Mouse (Mus musculus): ENCODE data around the gene Gxylt2. TPM values are rescaled to one million over a fixed set of nuclear protein-coding genes. Genes with fewer than 3 reads are reported as not detected.

Gene Gxylt2
- polyA plus RNA-seq, 1 experiment from 2014 or later = 0.13 TPM

- Histone ChIP-seq H3K27ac (no peak overlapping the region), H3K4me3 (replicated peaks) (no peak overlapping the region), H3K4me1 (replicated peaks) (no peaks in the 10 kb centered on the region), H3K4me2 (no peak overlapping the region), H3K27me3 (no peaks in the 10 kb centered on the region), H3K9ac (no peak overlapping the region), H3K9me3 (replicated peaks) (no peaks in the 10 kb centered on the region), H3K36me3 (no peaks in the 10 kb centered on the region)
- DNase-seq = no peak
- ATAC-seq (ENCODE audit: low read depth) = no peak
- 46% methylated on average over 2 of the region's 2 CpGs for WGBS (ENCODE audit: insufficient replicate concordance)
Observed at GRCm38 (mm10) chr6:100686341-100686740, 18.2 kb upstream of the Gxylt2 start.

GRCm38 (mm10) chr6:100699986-100700385 is 4.5 kb upstream of the Gxylt2 start:
- H3K9ac ChIP-seq = no peak overlapping the region
- no peak for DNase-seq
- H3K4me2 ChIP-seq = no peak overlapping the region
- WGBS (ENCODE audit: insufficient replicate concordance) = 75% methylated on average over 5 of the region's 5 CpGs
- H3K4me3 ChIP-seq (replicated peaks) = no peak overlapping the region
- no peak for ATAC-seq (ENCODE audit: low read depth)
- H3K27ac ChIP-seq = no peak overlapping the region
- H3K27me3 ChIP-seq = peaks cover 21% of the 10 kb centered on the region
- H3K9me3 ChIP-seq (replicated peaks) = no peaks in the 10 kb centered on the region
- H3K36me3 ChIP-seq = no peaks in the 10 kb centered on the region
- H3K4me1 ChIP-seq (replicated peaks) = no peaks in the 10 kb centered on the region

- 72% methylated on average over 5 of the region's 5 CpGs for WGBS (ENCODE audit: insufficient replicate concordance)
- Histone ChIP-seq H3K27me3 (peaks cover 28% of the 10 kb centered on the region), H3K4me3 (replicated peaks) (no peak overlapping the region), H3K4me2 (no peak overlapping the region), H3K4me1 (replicated peaks) (peaks cover 4% of the 10 kb centered on the region), H3K9me3 (replicated peaks) (no peaks in the 10 kb centered on the region), H3K27ac (no peak overlapping the region), H3K36me3 (no peaks in the 10 kb centered on the region), H3K9ac (no peak overlapping the region)
- ATAC-seq (ENCODE audit: low read depth) = no peak
- DNase-seq = no peak
Observed at GRCm38 (mm10) chr6:100700774-100701173, 3.8 kb upstream of the Gxylt2 start.

- peaks cover 4% of the 10 kb centered on the region for H3K4me1 ChIP-seq (replicated peaks)
- H3K36me3 ChIP-seq = no peaks in the 10 kb centered on the region
- no peak overlapping the region for H3K27ac ChIP-seq
- peak overlapping the region; percentile 65 for H3K4me2 ChIP-seq
- 35% methylated on average over 8 of the region's 8 CpGs for WGBS (ENCODE audit: insufficient replicate concordance)
- H3K4me3 ChIP-seq (replicated peaks) = peak overlapping the region; percentile 52
- DNase-seq (no peak), ATAC-seq (ENCODE audit: low read depth) (no peak)
- no peak overlapping the region for H3K9ac ChIP-seq
- no peaks in the 10 kb centered on the region for H3K9me3 ChIP-seq (replicated peaks)
- peaks cover 36% of the 10 kb centered on the region for H3K27me3 ChIP-seq
Observed at GRCm38 (mm10) chr6:100704197-100704573, 349 bp upstream of the Gxylt2 start.

GRCm38 (mm10) chr6:100705366-100705811 is 855 bp downstream of the Gxylt2 start:
- DNase-seq (no peak), ATAC-seq (ENCODE audit: low read depth) (no peak)
- Histone ChIP-seq H3K36me3 (no peaks in the 10 kb centered on the region), H3K9me3 (replicated peaks) (no peaks in the 10 kb centered on the region), H3K4me1 (replicated peaks) (peaks cover 4% of the 10 kb centered on the region), H3K4me2 (peak overlapping the region; percentile 65), H3K4me3 (replicated peaks) (peak overlapping the region; percentile 52), H3K9ac (no peak overlapping the region), H3K27ac (no peak overlapping the region), H3K27me3 (peaks cover 36% of the 10 kb centered on the region)
- WGBS (ENCODE audit: insufficient replicate concordance) = 3% methylated on average over 15 of the region's 15 CpGs

- Histone ChIP-seq H3K4me3 (replicated peaks) (no peak overlapping the region), H3K27me3 (peaks cover 36% of the 10 kb centered on the region), H3K9me3 (replicated peaks) (no peaks in the 10 kb centered on the region), H3K4me2 (no peak overlapping the region), H3K27ac (no peak overlapping the region), H3K9ac (no peak overlapping the region), H3K4me1 (replicated peaks) (peaks cover 4% of the 10 kb centered on the region), H3K36me3 (no peaks in the 10 kb centered on the region)
- DNase-seq (no peak), ATAC-seq (ENCODE audit: low read depth) (no peak)
- 45% methylated on average over 6 of the region's 6 CpGs for WGBS (ENCODE audit: insufficient replicate concordance)
Observed at GRCm38 (mm10) chr6:100706861-100707260, 2.3 kb downstream of the Gxylt2 start.

- no peak for ATAC-seq (ENCODE audit: low read depth)
- no peaks in the 10 kb centered on the region for H3K36me3 ChIP-seq
- no peak for DNase-seq
- 26% methylated on average over 7 of the region's 7 CpGs for WGBS (ENCODE audit: insufficient replicate concordance)
- H3K4me1 ChIP-seq (replicated peaks) = peaks cover 4% of the 10 kb centered on the region
- no peaks in the 10 kb centered on the region for H3K9me3 ChIP-seq (replicated peaks)
- no peak overlapping the region for H3K27ac ChIP-seq
- no peak overlapping the region for H3K4me3 ChIP-seq (replicated peaks)
- no peak overlapping the region for H3K4me2 ChIP-seq
- H3K9ac ChIP-seq = no peak overlapping the region
- H3K27me3 ChIP-seq = peaks cover 36% of the 10 kb centered on the region
Observed at GRCm38 (mm10) chr6:100707557-100707956, 3.0 kb downstream of the Gxylt2 start.

GRCm38 (mm10) chr6:100708248-100708647 is 3.7 kb downstream of the Gxylt2 start:
- Histone ChIP-seq H3K27me3 (peaks cover 33% of the 10 kb centered on the region), H3K36me3 (no peaks in the 10 kb centered on the region), H3K27ac (no peak overlapping the region), H3K4me1 (replicated peaks) (peaks cover 4% of the 10 kb centered on the region), H3K9ac (no peak overlapping the region), H3K4me2 (no peak overlapping the region), H3K9me3 (replicated peaks) (no peaks in the 10 kb centered on the region), H3K4me3 (replicated peaks) (no peak overlapping the region)
- ATAC-seq (ENCODE audit: low read depth) (no peak), DNase-seq (no peak)
- 15% methylated on average over 1 of the region's 1 CpGs for WGBS (ENCODE audit: insufficient replicate concordance)

- H3K4me1 ChIP-seq (replicated peaks) = peaks cover 4% of the 10 kb centered on the region
- 63% methylated on average over 9 of the region's 9 CpGs for WGBS (ENCODE audit: insufficient replicate concordance)
- DNase-seq (no peak), ATAC-seq (ENCODE audit: low read depth) (no peak)
- no peak overlapping the region for H3K27ac ChIP-seq
- no peak overlapping the region for H3K4me2 ChIP-seq
- no peaks in the 10 kb centered on the region for H3K36me3 ChIP-seq
- H3K4me3 ChIP-seq (replicated peaks) = no peak overlapping the region
- no peaks in the 10 kb centered on the region for H3K9me3 ChIP-seq (replicated peaks)
- H3K9ac ChIP-seq = no peak overlapping the region
- H3K27me3 ChIP-seq = peaks cover 25% of the 10 kb centered on the region
Observed at GRCm38 (mm10) chr6:100708996-100709395, 4.5 kb downstream of the Gxylt2 start.

- no peak for ATAC-seq (ENCODE audit: low read depth)
Observed at GRCm38 (mm10) chr6:100709483-100709882, 4.9 kb downstream of the Gxylt2 start.

GRCm38 (mm10) chr6:100710170-100710569 is 5.6 kb downstream of the Gxylt2 start:
- H3K9me3 ChIP-seq (replicated peaks) = no peaks in the 10 kb centered on the region
- H3K4me2 ChIP-seq = no peak overlapping the region
- no peak overlapping the region for H3K27ac ChIP-seq
- 17% methylated on average over 4 of the region's 4 CpGs for WGBS (ENCODE audit: insufficient replicate concordance)
- no peak for DNase-seq
- no peak overlapping the region for H3K9ac ChIP-seq
- ATAC-seq (ENCODE audit: low read depth) = no peak
- H3K4me3 ChIP-seq (replicated peaks) = no peak overlapping the region
- peaks cover 13% of the 10 kb centered on the region for H3K27me3 ChIP-seq
- H3K4me1 ChIP-seq (replicated peaks) = peaks cover 4% of the 10 kb centered on the region
- H3K36me3 ChIP-seq = no peaks in the 10 kb centered on the region

More at GRCm38 (mm10) chr6:100709483-100709882, 4.9 kb downstream of the Gxylt2 start:
- H3K27me3 ChIP-seq = peaks cover 20% of the 10 kb centered on the region
- H3K27ac ChIP-seq = no peak overlapping the region
- WGBS (ENCODE audit: insufficient replicate concordance) = 21% methylated on average over 7 of the region's 7 CpGs
- no peaks in the 10 kb centered on the region for H3K9me3 ChIP-seq (replicated peaks)
- peaks cover 4% of the 10 kb centered on the region for H3K4me1 ChIP-seq (replicated peaks)
- H3K4me2 ChIP-seq = no peak overlapping the region
- no peak overlapping the region for H3K4me3 ChIP-seq (replicated peaks)
- no peak for DNase-seq
- H3K36me3 ChIP-seq = no peaks in the 10 kb centered on the region
- H3K9ac ChIP-seq = no peak overlapping the region

GRCm38 (mm10) chr6:100710866-100711265 is 6.3 kb downstream of the Gxylt2 start:
- Histone ChIP-seq H3K27ac (no peak overlapping the region), H3K36me3 (no peaks in the 10 kb centered on the region), H3K4me3 (replicated peaks) (no peak overlapping the region), H3K9me3 (replicated peaks) (no peaks in the 10 kb centered on the region), H3K9ac (no peak overlapping the region), H3K4me2 (no peak overlapping the region), H3K4me1 (replicated peaks) (no peaks in the 10 kb centered on the region), H3K27me3 (peaks cover 6% of the 10 kb centered on the region)
- 70% methylated on average over 5 of the region's 5 CpGs for WGBS (ENCODE audit: insufficient replicate concordance)
- no peak for DNase-seq
- ATAC-seq (ENCODE audit: low read depth) = no peak
